Mouse (Mus musculus): ENCODE measurements around the gene Xndc1.

The Xndc1 gene

DNA sequence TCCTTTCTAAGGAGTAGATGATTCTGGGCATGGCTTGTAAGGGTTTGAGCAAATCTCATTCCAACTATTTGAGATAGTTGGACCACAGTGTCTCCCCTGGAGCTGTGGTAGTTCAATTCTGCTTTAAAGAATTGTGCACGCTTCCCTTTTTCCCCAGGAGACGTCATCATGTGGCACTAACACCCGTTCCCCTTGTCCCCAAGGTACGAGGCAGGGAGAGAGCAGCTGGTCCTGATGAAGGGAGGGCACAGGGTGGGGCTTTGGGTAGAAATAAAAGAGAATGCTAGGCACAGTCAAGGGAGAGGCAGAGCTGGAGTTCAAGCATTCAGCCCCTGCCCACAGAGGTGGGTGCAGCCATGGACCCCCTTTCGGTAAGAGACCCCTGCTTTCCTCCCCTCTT is 17.5 kb downstream of the Xndc1 start, which contains the start of gene Trpc2:
TSS of gene Trpc2 (plus strand) at position 301 of the 400 bp plus-strand sequence.
- no peak for DNase-seq

DNA sequence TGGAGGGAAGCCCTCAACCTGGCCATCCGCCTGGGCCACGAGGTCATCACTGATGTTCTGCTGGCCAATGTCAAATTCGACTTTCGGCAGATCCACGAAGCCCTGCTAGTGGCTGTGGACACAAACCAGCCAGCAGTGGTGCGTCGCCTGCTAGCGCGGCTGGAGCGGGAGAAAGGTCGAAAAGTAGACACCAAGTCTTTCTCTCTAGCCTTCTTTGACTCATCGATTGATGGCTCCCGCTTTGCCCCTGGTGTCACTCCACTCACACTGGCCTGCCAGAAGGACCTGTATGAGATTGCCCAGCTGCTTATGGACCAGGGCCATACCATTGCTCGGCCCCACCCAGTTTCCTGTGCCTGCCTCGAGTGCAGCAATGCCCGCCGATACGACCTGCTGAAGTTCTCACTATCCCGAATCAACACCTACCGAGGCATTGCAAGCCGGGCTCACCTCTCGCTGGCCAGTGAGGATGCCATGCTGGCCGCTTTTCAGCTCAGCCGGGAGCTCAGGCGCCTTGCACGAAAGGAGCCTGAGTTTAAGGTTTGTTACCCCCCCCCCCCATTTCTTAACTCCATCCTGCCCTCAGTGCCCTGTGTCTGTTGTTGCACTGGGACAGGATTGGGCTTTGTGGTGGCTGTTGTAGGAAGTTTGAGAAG is 18.9 kb downstream of the Xndc1 start:
- DNase-seq: no peak

DNA sequence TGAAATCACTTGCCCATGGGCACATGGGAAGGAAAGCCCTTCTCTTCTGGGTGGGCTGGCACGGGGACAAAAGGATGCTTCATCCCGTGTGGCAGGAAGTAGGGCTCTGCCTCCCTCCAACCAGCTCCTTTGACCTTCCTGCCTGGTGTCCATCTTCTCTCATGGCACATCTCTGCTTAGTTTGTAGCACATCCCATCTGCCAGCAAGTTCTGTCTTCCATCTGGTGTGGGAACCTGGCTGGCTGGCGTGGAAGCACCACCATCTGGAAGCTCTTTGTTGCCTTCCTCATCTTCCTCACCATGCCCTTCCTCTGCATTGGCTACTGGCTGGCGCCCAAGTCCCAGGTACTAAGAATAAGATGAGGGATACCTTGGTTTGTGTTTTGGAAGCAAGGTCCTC is 22.0 kb downstream of the Xndc1 start:
- peak; percentile 52 to 61 for DNase-seq

DNA sequence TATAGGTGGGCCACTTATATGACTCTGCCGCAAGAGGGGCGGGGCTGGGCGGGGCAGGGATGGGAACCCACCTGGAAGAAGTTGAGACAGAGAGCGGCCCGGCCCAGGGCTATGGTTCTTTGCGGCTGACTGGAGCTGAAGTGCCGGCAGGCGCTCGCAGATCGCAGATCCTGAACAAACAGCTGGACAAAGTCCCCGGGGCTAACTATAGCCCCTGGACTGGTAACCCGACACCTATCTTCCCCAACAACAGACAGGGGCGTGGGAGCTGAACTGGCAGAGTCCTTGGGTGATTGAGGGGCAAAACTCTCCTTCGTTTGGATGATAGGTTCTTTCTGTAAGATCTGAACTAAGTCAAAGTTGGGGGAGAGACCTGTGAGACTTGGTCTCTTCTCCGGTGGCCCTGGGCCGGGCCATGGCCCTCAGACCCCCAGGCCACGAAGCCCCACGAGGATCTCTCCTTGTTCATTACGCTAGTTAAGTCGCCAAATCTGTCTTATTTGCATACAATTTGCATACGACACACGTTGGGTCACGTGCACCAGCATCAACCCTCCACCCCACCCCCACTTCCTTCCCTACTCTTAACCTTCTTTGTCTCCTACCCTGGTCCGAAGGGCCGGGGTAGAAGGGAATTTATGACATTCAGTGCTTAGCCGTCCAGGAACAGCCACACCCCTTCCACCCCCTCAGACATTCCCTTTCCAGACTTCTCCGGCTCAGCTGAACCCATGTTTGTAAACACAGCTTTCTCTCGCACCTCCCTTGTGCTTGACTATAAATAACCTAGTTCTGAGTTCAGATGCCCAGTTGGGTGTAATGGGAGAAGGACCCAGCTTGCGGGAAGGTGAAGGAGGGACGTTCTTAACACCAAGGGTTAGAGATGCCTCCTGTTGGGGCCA is 34.7 kb downstream of the Xndc1 start:
- no peak for DNase-seq

- DNase-seq: no peak
Observed at GRCm38 (mm10) chr7:102100868-102101267, 35.6 kb downstream of the Xndc1 start.

GRCm38 (mm10) chr7:102101487-102101886 is 36.2 kb downstream of the Xndc1 start, which contains the start of gene Art1:
Art1 (plus strand) TSS chr7:102101743.
- DNase-seq: no peak

DNA sequence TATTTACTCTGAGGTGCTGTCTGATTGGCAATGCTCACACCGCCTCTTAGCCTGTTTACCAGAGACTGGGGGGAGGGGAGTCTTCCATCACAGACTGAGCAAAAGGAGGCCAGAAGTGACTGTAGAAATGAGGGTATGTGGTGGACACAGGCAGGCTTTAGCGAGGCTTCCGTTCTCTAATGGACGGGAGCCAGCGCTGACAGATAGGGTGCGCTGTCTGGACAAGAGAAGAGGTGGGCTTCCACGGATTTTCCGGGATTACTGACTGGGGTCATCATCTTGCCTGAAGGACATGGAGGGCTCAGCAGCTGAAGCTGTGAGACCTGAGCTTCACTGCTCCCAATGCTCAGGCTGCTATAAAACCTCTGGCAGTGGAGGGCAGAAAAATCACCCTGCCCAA is 36.9 kb downstream of the Xndc1 start:
- peak; percentile 25 to 37 for DNase-seq

GRCm38 (mm10) chr7:102102696-102103095 is 37.4 kb downstream of the Xndc1 start:
- no peak for DNase-seq

GRCm38 (mm10) chr7:102103555-102103954 is 38.2 kb downstream of the Xndc1 start:
- no peak for DNase-seq

DNA sequence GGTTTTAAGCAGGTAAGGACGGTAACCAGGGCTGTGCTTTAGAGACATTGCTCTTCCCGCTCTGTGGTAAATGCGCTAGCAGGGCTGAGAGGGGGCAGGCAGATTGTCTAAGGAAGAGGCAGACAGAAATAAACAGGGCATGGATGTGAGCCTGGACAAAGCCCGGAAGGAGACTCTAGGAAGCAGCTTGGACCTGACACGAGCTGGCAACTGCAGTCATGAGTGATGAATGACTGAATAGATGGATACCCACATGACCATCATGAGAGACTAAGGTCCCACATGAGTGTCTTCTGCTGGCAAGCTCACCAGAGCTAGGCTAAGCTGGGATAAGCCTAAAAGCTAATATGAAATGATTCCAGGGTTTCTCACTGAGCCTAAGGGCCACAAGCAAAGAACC is 38.8 kb downstream of the Xndc1 start:
- peak; percentile 51 to 61 for DNase-seq

GRCm38 (mm10) chr7:102106700-102107141 is 41.4 kb downstream of the Xndc1 start:
- peak; percentile 63 to 66 for DNase-seq

DNA sequence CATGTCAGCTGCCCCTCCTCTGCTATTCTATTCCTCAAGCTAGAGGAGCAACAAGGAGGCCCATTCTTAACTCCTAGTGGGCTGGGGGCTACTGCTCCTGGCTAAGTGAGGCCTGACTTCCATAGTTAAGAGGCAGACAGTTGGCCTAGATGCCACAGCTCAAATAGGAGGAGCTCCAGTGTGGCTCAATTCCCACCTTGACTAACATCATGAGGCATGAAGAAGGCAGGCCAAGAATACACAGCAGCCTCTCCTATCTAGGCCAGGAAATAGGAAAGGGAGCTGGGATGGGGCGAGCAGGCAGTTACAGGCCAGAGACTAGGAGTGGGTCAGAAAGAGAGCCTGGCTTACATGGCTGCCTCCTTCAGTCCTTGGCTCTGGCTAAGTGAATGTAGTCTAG is 42.9 kb downstream of the Xndc1 start:
- no peak for DNase-seq

GRCm38 (mm10) chr7:102109171-102109570 is 43.9 kb downstream of the Xndc1 start, which contains the start of gene Art5:
Art5 (minus strand) TSS chr7:102109489.
- DNase-seq: no peak

- DNase-seq: no peak
Observed at GRCm38 (mm10) chr7:102109746-102110145, 44.4 kb downstream of the Xndc1 start.

DNA sequence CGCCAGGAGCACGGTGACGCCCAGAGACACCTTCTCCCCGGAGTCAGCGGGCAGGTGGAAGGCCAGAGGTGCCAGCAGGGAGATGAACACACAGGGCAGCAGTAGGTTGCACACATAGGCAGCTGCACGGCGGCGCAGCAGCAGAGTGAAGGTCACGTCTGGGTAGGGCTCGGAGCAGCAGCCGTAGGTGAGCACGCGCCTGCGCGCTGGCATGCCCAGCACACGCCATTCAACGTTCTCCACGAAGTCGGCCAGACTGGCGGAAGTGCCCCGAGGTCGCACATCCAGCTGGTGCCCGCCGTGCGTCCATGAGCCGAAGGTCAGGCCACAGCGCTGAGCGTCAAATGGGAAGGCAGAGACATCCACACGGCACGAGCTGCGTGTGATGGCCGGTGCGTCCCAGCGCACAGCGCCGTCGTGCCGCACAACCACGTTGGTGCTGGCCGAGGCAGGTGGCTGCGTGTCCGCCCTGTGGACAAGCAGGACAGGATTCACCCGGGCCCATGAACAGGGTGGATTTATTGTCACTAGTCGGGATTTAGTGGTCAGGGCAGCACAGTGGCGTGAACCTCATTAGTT is 47.9 kb downstream of the Xndc1 start:
- no peak for DNase-seq

- no peak for DNase-seq
Observed at GRCm38 (mm10) chr7:102116579-102117331, 51.4 kb downstream of the Xndc1 start, which contains the start of gene Chrna10. Chrna10 (minus strand) TSS chr7:102116828.

- no peak for DNase-seq
Observed at GRCm38 (mm10) chr7:102117382-102117781, 52.1 kb downstream of the Xndc1 start.

GRCm38 (mm10) chr7:102120326-102120725 is 55.0 kb downstream of the Xndc1 start:
- DNase-seq: peak; percentile 62 to 78

DNA sequence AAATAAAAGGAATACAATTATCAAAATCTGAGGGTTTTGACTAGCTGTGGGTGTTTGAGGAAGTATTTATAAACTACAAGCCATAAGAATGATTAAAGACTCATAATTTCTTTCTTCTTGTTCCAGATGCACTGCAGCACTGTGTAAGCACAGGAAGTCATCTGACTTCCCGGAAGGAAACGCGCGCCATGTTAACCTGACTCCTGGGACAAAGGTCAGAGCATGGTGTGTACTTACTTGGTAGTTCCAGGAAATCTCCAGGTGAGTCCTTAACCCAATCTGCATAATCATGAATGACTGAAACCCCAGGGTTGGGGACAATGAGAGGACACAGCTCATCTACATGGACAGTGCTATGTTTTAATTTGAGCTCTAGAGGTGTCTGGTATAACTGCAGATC is 67.1 kb downstream of the Xndc1 start:
- DNase-seq: no peak

Data from cerebellum, postnatal 10 days (tissue).